Mouse (Mus musculus) lung, postnatal 0 days (tissue): ENCODE data around the gene Cops2.

ENCODE experiments used
- CTCF ChIP-seq: IDR thresholded peaks from 2 replicates; pipeline ENCODE4 v1.5.1; 2016; ENCODE audit warnings: antibody characterized with exemption, mild to moderate bottlenecking
- EP300 ChIP-seq: IDR thresholded peaks from 2 replicates; pipeline ENCODE4 v1.6.1; 2016; ENCODE audit warnings: antibody characterized with exemption, mild to moderate bottlenecking, control low read depth

- no peak for TF ChIP-seq CTCF
- TF ChIP-seq EP300, result no peak
Observed at GRCm38 (mm10) chr2:125870159-125870558, 11.2 kb upstream of the Cops2 start.
